Mouse (Mus musculus) heart, embryonic 12.5 days (tissue): ENCODE results near the gene Sema3b. TPM values are rescaled to one million over a fixed set of nuclear protein-coding genes. Genes with fewer than 3 reads are reported as not detected.
"Not testable (repeated sequence)": the region's sequence is repeated elsewhere in the genome, so short reads cannot be mapped to it uniquely, and the experiment has no call there.

Experiments used
- ATAC-seq: fragments of 200-750 bp; cut with Nextera tagmentation; 2 replicates; pipeline ENCODE4 v1.8.0; 2017; ENCODE audit warnings: moderate TSS enrichment, moderate library complexity; ENCODE audit not compliant: insufficient number of reproducible peaks, low FRiP score
- H3K27ac ChIP-seq: fragments of 300-500 bp; sonication (generic); 2 replicates; pipeline ENCODE4 v1.5.1; 2016; ENCODE audit warnings: mild to moderate bottlenecking, moderate library complexity; ENCODE audit not compliant: poor library complexity, severe bottlenecking
- H3K27me3 ChIP-seq: fragments of 300-500 bp; sonication (generic); replicated peaks from 2 replicates; pipeline ENCODE4 v1.6.1; 2016; ENCODE audit warnings: mild to moderate bottlenecking, moderate library complexity
- H3K36me3 ChIP-seq: fragments of 300-500 bp; sonication (generic); 2 replicates; pipeline ENCODE4 v1.6.1; 2016; ENCODE audit warnings: mild to moderate bottlenecking, moderate library complexity
- H3K4me1 ChIP-seq: fragments of 300-500 bp; sonication (generic); replicated peaks from 2 replicates; pipeline ENCODE4 v1.6.1; 2016; ENCODE audit warnings: mild to moderate bottlenecking
- H3K4me2 ChIP-seq: fragments of 300-500 bp; sonication (generic); 2 replicates; pipeline ENCODE4 v1.6.1; 2016; ENCODE audit warnings: mild to moderate bottlenecking, moderate library complexity
- H3K4me3 ChIP-seq: fragments of 300-500 bp; sonication (generic); 2 replicates; pipeline ENCODE4 v1.5.1; 2016; ENCODE audit warnings: mild to moderate bottlenecking
- H3K9ac ChIP-seq: fragments of 300-500 bp; sonication (generic); 2 replicates; pipeline ENCODE4 v1.6.1; 2016; ENCODE audit warnings: mild to moderate bottlenecking, moderate library complexity
- H3K9me3 ChIP-seq: fragments of 300-500 bp; sonication (generic); replicated peaks from 2 replicates; pipeline ENCODE4 v1.6.1; 2016; ENCODE audit warnings: mild to moderate bottlenecking, moderate library complexity
- WGBS: fragments of 180-500 bp; shearing (Covaris S2); methylation state at CpG from one replicate; pipeline ENCODE4 v1.1.7; 2016; 5-methylcytosine and 5-hydroxymethylcytosine counted together
- polyA plus RNA-seq: library from polyadenylated mRNA; unstranded; fragments of >200 nt; fragmentation: Nextera tagmentation; extraction: Ambion mirVana; gene quantifications from 2 replicates; pipeline ENCODE4 v1.2.1, GENCODE M21; 2016

The Sema3b gene
- polyA plus RNA-seq, 1 experiment from 2014 or later = 11.2 TPM

DNA sequence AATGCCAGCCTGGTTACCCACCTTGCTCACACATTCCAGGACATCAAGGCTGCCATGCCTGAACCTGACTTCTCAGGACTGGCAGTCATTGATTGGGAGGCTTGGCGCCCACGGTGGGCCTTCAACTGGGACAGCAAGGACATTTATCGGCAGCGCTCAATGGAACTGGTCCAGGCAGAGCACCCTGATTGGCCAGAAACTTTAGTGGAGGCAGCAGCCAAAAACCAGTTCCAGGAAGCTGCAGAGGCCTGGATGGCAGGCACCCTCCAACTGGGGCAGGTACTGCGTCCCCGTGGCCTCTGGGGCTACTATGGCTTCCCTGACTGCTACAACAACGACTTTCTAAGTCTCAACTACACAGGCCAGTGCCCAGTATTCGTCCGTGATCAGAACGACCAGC is 31.2 kb downstream of the Sema3b start:
- Histone ChIP-seq H3K4me1 (peaks cover 38% of the 10 kb centered on the region), H3K9ac (no peak overlapping the region), H3K4me3 (no peak overlapping the region), H3K27me3 (no peaks in the 10 kb centered on the region), H3K27ac (no peak overlapping the region), H3K4me2 (no peak overlapping the region), H3K36me3 (peaks cover 19% of the 10 kb centered on the region), H3K9me3 (no peaks in the 10 kb centered on the region)
- WGBS = 89% methylated on average over 10 of the region's 10 CpGs
- no peak for ATAC-seq

DNA sequence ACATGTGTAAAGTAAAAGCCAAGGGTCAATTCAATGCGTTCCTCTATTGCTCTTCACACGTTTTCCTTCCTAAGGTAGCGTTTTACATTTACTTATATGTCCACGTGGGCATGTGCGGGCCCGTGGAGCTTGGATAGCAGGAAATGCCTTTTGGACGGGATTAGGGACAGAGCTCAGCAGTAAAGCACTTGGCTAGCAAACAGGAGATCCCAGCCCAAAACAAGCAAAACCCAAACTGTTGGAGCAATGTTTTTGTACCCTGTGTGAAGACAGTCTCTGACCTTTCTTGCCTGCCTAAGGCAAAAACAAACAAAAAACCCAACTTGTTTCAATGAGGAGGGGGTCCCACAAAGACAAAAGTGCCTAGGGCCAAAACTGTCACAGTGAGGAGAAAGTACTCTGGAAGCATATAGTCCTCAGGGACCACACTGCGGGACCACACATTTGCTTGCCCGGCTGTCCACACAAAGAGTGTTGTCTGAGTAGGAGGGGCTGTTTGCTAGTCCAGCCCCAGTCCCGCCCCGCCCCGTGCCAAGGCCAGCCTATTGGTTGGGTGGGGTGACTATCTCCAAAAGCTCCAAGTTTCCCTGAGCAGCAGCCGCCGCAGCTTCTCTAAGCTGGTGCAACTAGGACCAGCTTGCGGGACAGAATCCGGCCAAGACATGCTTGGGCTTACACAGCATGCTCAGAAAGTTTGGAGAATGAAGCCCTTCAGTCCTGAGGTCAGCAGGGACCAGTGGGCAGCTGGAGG is 32.5 kb downstream of the Sema3b start, which contains the start of gene Hyal1:
Hyal1 (plus strand) TSS at position 571 of the 751 bp plus-strand sequence.
- peaks cover 40% of the 10 kb centered on the region for H3K4me1 ChIP-seq
- H3K9me3 ChIP-seq = no peaks in the 10 kb centered on the region
- H3K4me3 ChIP-seq = peak within 1 kb of the TSS; percentile 40
- H3K27me3 ChIP-seq = no peaks in the 10 kb centered on the region
- peak within 1 kb of the TSS; percentile 70 for H3K4me2 ChIP-seq
- H3K9ac ChIP-seq = peak within 1 kb of the TSS; percentile 58
- peak; percentile 84 for ATAC-seq
- WGBS = 26% methylated on average over 16 of the region's 16 CpGs
- no peak within 1 kb of the TSS; the same call in 1 of the 2 replicates for H3K27ac ChIP-seq
- peaks cover 32% of the 10 kb centered on the region for H3K36me3 ChIP-seq

DNA sequence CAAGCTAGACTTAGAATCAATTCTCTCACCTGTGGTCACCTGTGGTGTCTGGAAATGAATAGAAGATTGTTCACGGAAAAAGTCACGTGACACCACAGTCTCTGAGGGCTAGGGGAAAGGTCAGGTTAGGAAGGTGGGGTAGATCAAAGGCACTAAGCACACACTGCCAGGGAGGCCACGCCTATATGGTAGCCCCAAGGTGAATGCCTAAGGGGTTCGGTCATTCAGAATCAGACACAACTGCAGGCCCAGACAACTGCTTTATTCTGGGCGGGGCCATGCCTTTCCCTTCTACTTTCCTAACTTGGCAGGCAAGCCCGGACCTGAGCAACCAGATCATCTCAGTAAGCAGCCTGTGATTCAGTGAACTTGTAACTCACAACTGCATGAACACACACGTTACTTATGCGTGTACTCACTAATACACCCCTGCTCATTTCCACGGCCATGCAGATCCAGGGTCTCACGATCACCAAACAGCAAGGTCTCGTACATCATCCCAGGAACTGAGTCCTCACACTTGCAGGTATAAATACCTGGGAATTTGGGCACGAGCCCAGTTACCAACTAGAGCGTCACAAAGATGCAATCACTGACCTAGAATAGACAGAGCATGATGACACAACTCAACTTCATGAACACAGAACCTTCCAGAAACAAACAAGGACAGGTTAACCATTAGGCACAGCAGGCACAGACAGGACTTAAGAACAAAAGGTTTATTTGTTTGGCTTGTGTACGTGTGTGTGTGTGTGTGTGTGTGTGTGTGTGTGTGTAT is 33.3 kb downstream of the Sema3b start:
- ATAC-seq = no peak
- Histone ChIP-seq H3K4me2 (no peak overlapping the region), H3K36me3 (peaks cover 40% of the 10 kb centered on the region), H3K4me3 (no peak overlapping the region), H3K9ac (no peak overlapping the region), H3K4me1 (peaks cover 43% of the 10 kb centered on the region), H3K27ac (no peak overlapping the region), H3K9me3 (no peaks in the 10 kb centered on the region), H3K27me3 (no peaks in the 10 kb centered on the region)
- 85% methylated on average over 14 of the region's 14 CpGs for WGBS

DNA sequence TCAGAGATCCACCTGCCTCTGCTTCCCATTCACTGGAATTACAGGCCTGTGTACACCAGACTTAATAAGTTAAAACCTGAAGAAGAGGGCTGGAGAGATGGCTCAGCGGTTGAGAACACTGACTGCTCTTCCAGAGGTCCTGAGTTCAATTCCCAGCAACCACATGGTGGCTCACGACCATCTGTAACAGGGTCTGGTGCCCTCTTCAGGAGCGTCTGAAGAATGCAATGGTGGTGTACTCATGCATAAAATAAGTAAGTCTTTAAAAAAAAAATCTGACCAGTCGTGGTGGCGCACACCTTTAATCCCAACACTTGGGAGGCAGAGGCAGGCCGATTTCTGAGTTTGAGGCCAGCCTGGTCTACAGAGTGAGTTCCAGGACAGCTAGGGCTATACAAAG is 35.3 kb downstream of the Sema3b start:
- H3K27ac ChIP-seq, H3K27me3 ChIP-seq, ATAC-seq, H3K9me3 ChIP-seq, H3K4me3 ChIP-seq, H3K9ac ChIP-seq, H3K4me2 ChIP-seq: not testable (repeated sequence)
- Histone ChIP-seq H3K4me1 (peaks cover 46% of the 10 kb centered on the region), H3K36me3 (peaks cover 46% of the 10 kb centered on the region)
- 75% methylated on average over 6 of the region's 6 CpGs for WGBS

DNA sequence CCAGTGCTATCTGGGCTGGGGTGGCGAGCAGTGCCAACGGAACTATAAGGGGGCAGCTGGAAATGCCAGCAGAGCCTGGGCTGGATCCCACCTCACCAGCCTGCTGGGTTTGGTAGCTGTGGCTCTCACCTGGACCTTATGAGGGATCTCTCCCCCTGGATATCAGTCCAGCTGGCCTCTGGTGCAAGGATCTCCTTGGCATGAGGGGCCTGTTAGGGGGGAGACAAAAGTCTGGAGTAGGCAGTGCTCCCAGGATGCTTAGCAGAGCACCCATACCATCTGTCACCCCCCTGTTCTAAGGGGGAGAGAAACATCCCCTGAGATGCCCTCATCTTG is 36.7 kb downstream of the Sema3b start:
- H3K27ac ChIP-seq = no peak overlapping the region
- peaks cover 46% of the 10 kb centered on the region for H3K36me3 ChIP-seq
- H3K27me3 ChIP-seq = no peaks in the 10 kb centered on the region
- 98% methylated on average over 2 of the region's 2 CpGs for WGBS
- H3K9ac ChIP-seq = no peak overlapping the region
- ATAC-seq = no peak
- no peak overlapping the region for H3K4me2 ChIP-seq
- H3K4me1 ChIP-seq = peaks cover 48% of the 10 kb centered on the region
- no peaks in the 10 kb centered on the region for H3K9me3 ChIP-seq
- no peak overlapping the region for H3K4me3 ChIP-seq

DNA sequence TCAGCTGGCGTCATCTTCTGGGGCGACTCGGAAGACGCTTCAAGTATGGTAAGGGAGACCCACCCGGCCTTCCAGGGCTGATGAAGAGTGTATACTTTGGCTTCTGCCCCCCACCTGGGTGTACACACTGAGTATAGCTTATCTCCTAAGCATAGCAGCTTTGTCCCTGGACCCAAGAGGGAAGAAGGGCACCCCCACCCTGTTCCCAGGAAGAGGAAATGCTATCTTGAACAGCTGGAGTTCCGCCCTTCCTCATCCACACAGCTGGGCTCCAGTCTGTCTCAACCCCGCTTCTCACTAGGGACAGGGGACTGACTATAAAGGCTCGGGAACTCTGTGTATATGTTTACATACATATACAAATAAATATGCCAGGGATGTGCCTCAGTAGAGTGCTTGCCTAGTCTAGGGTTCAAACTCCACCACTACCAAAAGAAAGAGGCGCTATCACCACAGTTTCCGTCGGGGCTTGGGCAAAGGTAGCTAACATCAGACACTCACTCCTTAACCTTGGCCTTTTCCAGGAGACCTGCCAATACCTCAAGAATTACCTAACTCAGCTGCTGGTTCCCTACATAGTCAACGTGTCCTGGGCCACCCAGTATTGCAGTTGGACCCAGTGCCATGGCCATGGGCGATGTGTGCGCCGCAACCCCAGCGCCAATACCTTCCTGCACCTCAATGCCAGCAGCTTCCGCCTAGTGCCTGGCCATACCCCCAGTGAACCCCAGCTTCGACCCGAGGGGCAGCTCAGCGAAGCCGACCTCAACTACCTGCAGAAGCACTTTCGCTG is 37.3 kb downstream of the Sema3b start:
- Histone ChIP-seq H3K4me2 (peak overlapping the region; percentile 91), H3K36me3 (peaks cover 46% of the 10 kb centered on the region), H3K9me3 (no peaks in the 10 kb centered on the region), H3K27ac (no peak overlapping the region), H3K27me3 (no peaks in the 10 kb centered on the region), H3K9ac (0 out of 2 replicates have a peak overlapping the region, but pooled peaks have one; percentile 88), H3K4me3 (peak overlapping the region; percentile 88), H3K4me1 (peaks cover 48% of the 10 kb centered on the region)
- WGBS = 85% methylated on average over 22 of the region's 22 CpGs
- no peak for ATAC-seq

DNA sequence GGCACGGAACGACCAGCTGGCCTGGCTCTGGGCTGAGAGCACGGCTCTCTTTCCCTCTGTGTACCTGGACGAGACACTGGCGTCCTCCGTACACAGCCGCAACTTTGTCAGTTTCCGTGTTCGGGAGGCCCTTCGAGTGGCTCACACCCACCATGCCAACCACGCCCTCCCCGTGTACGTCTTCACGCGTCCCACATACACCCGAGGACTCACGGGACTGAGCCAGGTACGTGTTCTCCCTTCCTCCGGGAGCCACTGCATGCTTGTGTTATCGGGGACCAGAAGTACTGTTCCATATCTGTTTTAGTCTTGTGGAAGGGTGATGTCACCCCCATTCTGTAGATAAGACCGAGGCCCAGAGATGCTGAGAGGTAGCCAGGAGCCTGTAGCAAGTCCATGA is 38.2 kb downstream of the Sema3b start:
- 49% methylated on average over 21 of the region's 21 CpGs for WGBS
- Histone ChIP-seq H3K9me3 (no peaks in the 10 kb centered on the region), H3K27ac (peak overlapping the region; percentile 22; the same call in 1 of the 2 replicates), H3K4me1 (peaks cover 49% of the 10 kb centered on the region), H3K9ac (peak overlapping the region; percentile 88), H3K4me3 (peak overlapping the region; percentile 88), H3K27me3 (no peaks in the 10 kb centered on the region), H3K4me2 (peak overlapping the region; percentile 91), H3K36me3 (peaks cover 46% of the 10 kb centered on the region)
- ATAC-seq = no peak

DNA sequence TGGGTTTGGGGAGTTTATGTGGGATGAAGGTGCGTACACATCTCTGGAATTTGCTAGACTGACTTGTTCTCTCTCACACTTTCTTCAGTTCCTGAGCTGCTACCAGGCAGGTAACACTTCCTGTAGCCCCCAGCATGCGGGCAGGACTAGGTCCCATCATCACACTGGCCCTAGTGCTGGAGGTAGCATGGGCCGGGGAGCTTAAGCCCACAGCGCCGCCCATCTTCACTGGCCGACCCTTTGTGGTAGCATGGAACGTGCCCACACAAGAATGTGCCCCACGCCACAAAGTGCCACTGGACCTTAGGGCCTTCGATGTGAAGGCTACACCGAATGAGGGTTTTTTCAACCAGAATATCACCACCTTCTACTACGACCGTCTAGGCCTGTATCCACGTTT is 39.0 kb downstream of the Sema3b start:
- 57% methylated on average over 13 of the region's 13 CpGs for WGBS
- no peaks in the 10 kb centered on the region for H3K9me3 ChIP-seq
- H3K36me3 ChIP-seq = peaks cover 51% of the 10 kb centered on the region
- peak overlapping the region; percentile 88 for H3K4me3 ChIP-seq
- H3K27ac ChIP-seq = peak overlapping the region; percentile 71
- peaks cover 55% of the 10 kb centered on the region for H3K4me1 ChIP-seq
- peak overlapping the region; percentile 91 for H3K4me2 ChIP-seq
- no peak for ATAC-seq
- no peaks in the 10 kb centered on the region for H3K27me3 ChIP-seq
- peak overlapping the region; percentile 88 for H3K9ac ChIP-seq

DNA sequence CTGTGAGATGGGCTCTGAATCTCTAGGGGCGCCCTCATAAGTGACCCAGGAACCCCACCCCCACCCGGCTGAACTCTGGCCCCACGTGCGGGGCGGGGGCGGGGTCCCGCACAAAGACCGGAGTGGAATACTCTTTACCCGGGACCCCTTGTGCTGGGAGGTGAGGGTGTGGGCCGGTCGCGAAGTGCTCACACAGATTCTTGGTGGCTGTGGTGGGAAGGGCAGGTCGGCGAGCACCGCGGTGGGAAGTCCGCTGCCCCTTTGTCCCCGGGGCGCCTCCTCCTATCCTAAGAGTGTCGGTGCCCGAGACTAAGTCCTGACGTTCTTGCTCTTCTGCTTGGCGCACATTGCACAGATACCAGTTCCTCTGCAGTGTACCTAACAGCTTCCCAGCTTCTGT is 39.8 kb downstream of the Sema3b start:
- WGBS = under 1% methylated on average over 23 of the region's 23 CpGs
- Histone ChIP-seq H3K4me1 (peaks cover 61% of the 10 kb centered on the region), H3K36me3 (peaks cover 49% of the 10 kb centered on the region)

DNA sequence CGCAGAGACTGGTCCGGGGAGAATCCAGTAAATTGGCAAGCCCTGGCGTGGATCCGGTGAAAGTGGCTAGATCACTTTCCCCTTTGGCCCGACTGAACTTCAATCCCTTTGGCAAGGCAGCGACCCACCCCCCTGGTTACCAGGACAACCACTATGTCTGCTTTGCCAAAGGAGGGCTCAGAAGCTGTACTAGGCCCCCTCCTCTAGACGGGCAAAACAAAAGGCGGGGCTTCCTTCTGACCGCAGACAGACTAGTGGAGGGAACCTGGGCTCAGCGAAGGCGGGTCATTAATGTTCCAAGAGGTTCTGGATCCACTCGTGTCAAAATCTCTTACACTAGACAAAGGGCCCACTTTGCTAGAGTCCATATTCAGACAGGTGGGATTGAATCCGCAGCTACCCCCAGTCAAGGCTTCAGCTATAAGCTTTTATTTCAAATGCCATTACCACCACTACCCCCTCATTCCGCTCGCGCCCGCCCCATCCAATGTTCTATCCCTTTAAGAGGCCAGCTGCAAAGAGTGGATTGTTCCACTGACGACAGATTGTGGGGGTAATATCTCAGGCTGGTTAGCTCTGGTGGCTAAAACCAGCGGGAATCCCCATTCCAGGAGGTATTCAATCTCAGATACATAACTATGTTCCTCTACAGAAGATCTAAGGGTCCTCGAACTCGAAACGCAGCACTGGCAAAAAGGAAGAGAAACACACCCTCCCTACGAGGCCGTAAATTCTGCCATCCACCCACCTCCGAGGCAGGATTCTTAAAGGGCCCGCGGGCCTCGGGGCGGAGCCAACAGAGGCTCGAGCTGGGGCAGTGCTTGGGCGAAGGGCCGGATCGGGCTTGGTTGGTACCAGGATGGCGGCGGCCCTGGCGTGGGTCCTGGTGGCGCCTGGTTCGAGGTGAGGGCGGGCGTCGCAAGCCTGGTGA is 40.4 kb downstream of the Sema3b start:
- Histone ChIP-seq H3K4me3 (peak overlapping the region; percentile 88), H3K36me3 (peaks cover 46% of the 10 kb centered on the region), H3K4me2 (peak overlapping the region; percentile 91), H3K4me1 (peaks cover 68% of the 10 kb centered on the region), H3K9me3 (no peaks in the 10 kb centered on the region), H3K27me3 (no peaks in the 10 kb centered on the region), H3K9ac (peak overlapping the region; percentile 88), H3K27ac (peak overlapping the region; percentile 71)
- ATAC-seq = peak; percentile 85
- WGBS = under 1% methylated on average over 41 of the region's 41 CpGs

More for the DNA sequence above, 39.8 kb downstream of the Sema3b start:
- Histone ChIP-seq H3K9me3 (no peaks in the 10 kb centered on the region), H3K27me3 (no peaks in the 10 kb centered on the region), H3K4me3 (peak overlapping the region; percentile 88), H3K9ac (peak overlapping the region; percentile 88), H3K27ac (peak overlapping the region; percentile 71), H3K4me2 (peak overlapping the region; percentile 91)
- ATAC-seq = peak; percentile 37
